Mouse (Mus musculus): ENCODE data around the gene Lrrn4.

The Lrrn4 gene

DNA sequence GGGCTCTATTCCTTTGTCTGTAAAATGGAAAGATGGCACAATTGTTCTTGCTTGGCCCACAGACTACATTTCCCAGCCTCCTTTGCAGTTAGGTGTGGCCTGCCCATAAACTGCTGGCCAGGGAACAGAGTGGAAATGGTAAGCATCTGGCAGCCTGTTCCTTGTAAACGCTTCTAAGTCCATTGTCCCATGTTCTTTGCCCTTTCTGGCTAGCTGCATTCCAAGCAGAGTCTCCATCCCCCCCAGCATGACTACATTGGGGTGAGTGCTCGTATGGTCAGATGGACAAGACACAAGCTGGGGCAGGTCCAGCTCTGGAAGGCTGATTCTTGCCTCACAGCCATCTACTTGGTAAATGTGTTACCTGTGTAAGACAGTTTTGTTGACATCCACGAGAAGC is 9.0 kb downstream of the Lrrn4 start:
- DNase-seq (ENCODE audit: extremely low spot score, low read depth, low spot score) = no peak

DNA sequence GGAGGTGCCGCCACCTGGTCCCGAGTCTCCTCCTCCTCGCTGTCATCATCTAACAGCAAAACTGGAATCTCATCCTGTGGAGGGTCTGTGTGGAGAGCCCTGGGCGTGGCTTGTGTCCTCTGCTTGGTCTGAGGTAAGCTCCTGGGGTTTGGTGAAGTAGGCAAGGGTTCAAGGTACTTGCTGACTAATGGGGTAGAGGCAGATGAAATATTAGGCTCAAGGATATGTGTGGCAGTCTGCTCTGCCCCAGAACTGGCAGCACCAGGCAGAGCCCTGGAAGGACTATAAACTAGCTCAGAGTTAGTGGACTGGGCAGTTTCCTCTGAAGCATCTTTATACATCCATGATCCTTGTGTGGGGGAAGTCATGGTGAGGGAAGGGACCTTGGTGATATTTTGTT is 10.4 kb downstream of the Lrrn4 start:
- DNase-seq (ENCODE audit: extremely low spot score, low read depth, low spot score) = no peak

DNA sequence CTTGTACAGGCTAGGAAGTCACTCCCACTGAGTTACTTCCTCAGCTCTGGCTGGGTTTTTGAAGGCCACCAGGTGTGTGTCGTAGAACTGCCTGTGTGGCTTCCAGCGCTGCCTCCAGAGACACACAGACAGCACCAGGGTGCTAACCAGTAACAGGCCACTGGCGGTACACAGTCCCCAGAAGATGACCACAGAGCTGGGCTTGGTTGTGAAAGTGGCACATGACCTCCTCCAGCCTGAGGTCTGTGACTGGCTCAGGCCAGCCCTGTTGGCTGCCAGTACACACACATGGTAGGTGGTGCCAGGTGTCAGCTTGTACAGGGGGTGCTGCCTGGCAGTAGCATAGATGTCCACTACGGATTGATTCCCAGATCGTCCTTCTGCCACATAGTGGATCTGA is 11.0 kb downstream of the Lrrn4 start:
- no peak for DNase-seq (ENCODE audit: extremely low spot score, low read depth, low spot score)

GRCm38 (mm10) chr2:132867521-132867920 is 13.2 kb downstream of the Lrrn4 start:
- no peak for DNase-seq (ENCODE audit: extremely low spot score, low read depth, low spot score)

- DNase-seq (ENCODE audit: extremely low spot score, low read depth, low spot score) = no peak
Measured at GRCm38 (mm10) chr2:132863325-132863724, 17.4 kb downstream of the Lrrn4 start.

GRCm38 (mm10) chr2:132861456-132861855 is 19.2 kb downstream of the Lrrn4 start:
- DNase-seq (ENCODE audit: extremely low spot score, low read depth, low spot score) = no peak

GRCm38 (mm10) chr2:132860435-132860834 is 20.3 kb downstream of the Lrrn4 start:
- no peak for DNase-seq (ENCODE audit: extremely low spot score, low read depth, low spot score)

- no peak for DNase-seq (ENCODE audit: extremely low spot score, low read depth, low spot score)
Measured at GRCm38 (mm10) chr2:132856333-132856732, 24.4 kb downstream of the Lrrn4 start.

- no peak for DNase-seq (ENCODE audit: extremely low spot score, low read depth, low spot score)
Measured at GRCm38 (mm10) chr2:132853051-132853450, 27.6 kb downstream of the Lrrn4 start.

- no peak for DNase-seq (ENCODE audit: extremely low spot score, low read depth, low spot score)
Measured at GRCm38 (mm10) chr2:132849141-132849540, 31.6 kb downstream of the Lrrn4 start.

GRCm38 (mm10) chr2:132848361-132848760 is 32.3 kb downstream of the Lrrn4 start:
- no peak for DNase-seq (ENCODE audit: extremely low spot score, low read depth, low spot score)

DNA sequence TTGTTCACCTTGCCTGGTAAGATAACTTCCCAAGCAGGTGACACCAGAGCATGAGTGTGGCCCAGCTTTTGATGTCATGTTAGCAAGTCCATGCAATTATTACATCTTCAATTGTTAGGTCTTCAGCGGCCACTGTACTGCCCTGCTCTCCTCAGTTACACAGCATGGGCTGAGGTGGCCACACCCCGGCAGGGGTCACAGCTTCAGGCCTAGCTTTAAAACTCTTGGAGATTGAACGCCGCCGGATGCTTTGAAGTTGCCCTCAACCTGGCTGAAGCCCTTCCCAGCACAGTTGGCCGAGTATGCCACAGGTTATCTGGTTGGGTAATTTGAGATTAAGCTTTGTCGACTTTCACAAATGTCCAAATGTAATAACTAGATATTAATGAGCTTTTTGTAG is 33.1 kb downstream of the Lrrn4 start:
- DNase-seq (ENCODE audit: extremely low spot score, low read depth, low spot score) = no peak

DNA sequence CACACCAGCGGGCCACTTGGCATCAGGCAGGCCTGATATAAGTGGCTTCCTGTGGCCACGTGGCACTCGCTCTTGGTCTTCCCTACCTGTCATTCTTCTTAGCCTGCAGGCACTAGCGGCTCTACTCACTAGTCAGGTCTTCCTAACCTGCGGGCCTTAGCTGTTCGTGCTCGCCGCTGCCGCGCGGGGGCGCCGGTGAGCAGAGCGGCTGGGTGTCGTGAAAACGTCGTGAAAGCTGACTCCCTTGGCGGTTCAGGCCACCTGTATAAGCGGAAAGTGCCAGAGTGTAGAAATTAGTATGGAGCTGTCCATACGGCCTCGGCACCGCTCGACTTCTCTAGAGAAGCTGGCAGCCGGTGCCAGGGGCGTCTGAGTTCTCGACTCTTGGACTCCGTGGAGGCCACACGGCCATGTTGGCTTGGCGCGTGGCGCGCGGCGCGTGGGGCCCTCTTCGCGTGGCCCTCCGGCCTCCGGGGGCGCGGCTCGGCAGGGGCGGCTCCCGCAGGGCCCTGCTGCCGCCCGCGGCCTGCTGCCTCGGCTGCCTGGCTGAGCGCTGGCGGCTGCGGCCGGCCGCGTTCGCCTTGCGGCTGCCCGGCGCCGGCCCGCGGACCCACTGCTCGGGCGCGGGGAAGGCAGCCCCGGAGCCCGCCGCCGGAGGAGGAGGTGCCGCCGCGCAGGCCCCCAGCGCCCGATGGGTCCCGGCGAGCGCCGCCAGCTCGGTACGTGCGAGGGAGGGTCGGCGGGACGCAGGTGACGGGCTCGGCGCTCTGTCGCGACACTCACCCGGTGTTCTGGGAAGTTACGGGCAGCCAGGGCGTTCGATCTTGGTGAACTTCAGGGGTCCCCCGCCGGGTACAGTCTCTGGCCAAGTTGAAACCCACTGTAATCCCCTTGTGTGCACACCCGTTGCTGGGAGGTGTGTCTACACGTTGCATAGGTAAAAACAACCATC is 34.0 kb downstream of the Lrrn4 start, which contains the start of gene Crls1:
Gene Crls1, plus strand, starts transcription at position 260 of the 952 bp plus-strand sequence.
- peak; percentile 89 for DNase-seq (ENCODE audit: extremely low spot score, low read depth, low spot score)

GRCm38 (mm10) chr2:132841071-132841470 is 39.6 kb downstream of the Lrrn4 start:
- DNase-seq (ENCODE audit: extremely low spot score, low read depth, low spot score) = no peak
